Mouse (Mus musculus): ENCODE measurements at regions not wholly inside any gene's neighbourhood (a gene's known extent, or its start where the extent isn't known, plus 50 kb on each side); places are given as distances from the start of the nearest gene placed in this dataset.

DNA sequence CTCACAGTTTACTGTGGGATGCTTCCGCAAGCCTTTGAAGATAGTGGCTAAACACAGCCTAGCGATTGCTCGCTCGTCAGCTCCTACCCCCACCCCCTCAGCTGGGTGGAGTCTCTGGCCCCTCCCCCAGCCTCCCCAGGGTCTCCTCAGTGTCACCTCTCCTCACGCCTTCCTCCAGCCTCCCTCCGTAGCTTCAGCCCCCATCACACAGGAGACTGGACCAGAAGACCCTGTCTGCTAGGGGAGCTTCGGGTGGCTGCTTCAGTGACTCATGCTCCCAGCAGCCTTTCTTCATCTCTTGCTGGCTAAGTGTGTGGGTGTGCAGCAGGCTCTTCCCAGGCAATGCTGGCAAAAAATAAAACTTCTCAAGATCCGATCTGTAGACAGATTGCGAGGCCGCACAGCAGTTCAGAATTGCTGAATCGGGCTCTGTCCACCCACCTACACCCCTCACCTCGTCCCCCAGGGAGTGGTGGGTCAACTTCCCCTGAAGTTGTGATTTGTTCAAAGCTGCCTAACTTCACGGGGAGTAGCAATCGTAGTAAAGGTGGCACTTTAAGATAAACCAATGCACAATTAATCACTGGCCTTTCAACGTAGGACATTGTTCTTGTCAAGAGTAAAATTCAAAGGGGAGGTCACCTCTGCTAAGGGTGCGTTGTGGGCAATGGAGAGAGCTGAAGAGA lies 61.2 kb upstream of the Ankrd28 start:
- in situ Hi-C loops (cut with MboI, MseI), result no loop called here

DNA sequence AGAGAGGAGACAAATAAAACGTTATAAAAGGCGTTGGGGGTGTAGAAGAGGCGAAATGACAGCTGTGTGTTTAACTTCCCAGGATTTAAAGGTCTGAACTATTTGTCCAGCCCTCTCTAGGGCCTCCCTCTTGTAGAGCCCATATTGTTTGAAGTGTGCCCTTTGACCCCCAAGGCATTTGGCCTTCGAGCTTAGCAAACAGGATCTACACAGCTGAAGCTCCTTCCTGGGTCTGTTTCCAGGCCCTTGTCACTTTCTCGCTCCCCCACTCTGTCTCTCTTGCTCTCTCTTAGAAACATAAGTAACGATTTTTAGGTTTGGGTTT lies 61.7 kb upstream of the Ankrd28 start:
- in situ Hi-C loops (cut with MboI, MseI), result no loop called here

DNA sequence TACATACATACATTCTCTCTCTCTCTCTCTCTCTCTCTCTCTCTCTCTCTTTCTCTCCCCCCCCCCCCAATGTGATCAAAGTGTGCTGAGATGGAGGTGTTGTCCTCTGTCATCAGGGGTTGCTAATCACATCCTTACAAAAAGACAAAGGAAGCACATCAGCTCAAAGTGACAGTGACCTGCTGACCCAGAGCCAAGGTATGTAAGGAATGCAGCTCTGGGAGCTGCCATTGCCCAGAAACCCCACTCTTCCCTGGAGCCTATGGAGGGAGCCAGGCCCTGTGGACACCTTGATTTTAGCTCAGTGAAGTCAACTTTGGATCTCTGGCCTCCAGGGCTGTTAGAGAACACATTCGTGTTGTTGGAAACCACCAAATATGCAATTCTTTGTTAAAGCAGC lies 66.0 kb upstream of the Ankrd28 start:
- in situ Hi-C loops (cut with MboI, MseI), result no loop called here

DNA sequence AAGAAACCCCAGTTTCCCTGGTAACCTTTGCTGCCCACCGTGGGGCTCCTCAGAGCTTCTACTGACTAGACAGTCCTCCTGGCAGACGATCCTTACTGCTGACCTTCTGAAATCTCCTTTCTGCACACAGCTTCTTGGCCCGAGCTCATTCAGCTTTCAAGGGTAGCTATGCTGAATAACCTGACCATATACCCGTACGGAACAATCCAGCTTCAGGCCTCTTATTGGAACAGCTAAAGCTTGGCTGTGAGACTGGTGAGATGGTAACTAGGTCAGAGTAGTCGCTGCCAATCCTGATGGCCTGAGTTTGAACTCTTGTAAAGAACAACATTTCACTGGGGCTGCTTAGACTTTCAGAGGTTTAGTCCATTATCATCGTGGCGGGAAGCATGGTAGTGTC lies 69.1 kb upstream of the Ankrd28 start:
- in situ Hi-C loops (cut with MboI, MseI), result no loop called here

DNA sequence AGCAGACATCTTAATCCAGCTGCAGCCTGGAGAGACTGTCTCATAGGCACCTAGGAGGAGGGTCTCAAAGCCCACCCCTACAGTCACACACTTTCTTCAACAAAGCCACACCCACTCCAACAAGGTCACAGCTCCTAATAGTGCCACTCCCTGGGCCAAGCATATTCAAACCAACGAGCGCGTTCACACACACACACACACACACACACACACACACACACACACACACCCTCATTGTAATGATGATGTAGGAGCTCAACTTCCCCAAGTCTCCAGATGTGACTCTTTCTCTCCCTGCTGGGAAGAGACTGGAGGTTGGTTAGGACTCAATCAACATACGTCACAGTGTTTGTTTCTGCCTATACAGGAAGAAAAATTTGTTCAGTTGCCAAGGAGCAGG lies 69.5 kb upstream of the Ankrd28 start:
- in situ Hi-C loops (cut with MboI, MseI), result no loop called here

DNA sequence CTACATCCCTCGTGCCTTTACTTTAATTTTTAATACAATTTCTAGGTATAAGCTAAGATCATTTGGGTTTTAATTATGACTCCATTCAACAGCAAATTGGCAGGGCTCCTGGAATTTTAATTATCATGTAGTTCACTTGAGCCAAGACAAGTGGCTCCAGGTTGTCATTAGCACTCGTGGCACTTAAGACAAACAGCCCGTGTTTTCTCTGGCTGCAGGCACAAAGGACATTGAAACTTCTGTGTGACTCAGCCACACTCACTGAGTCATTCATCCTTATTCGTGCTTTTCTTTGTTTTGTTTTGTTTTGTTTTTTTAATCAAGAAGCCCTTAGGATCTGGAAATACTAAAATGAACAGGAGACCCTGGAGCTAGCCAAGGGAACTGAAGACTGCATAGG lies 71.5 kb upstream of the Ankrd28 start:
- in situ Hi-C loops (cut with MboI, MseI), result no loop called here

DNA sequence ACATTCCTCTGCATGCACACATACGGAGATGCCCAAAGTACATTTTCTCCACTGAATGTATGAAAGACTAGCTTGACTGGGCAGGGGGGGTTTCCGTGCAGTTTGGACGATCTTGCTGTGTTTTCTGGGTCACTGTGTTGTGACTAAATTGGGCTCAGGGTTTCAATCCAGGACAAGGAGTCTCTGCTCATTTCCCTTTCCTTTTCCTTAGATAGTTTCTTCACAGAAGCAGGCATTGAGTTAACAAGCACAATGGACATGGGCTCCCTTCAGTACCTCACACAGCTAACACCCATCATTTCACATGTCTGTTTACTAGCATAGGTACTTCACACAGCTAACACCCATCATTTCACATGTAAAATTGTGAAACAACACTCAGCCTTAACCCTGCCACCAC lies 73.2 kb upstream of the Ankrd28 start:
- in situ Hi-C loops (cut with MboI, MseI), result no loop called here

DNA sequence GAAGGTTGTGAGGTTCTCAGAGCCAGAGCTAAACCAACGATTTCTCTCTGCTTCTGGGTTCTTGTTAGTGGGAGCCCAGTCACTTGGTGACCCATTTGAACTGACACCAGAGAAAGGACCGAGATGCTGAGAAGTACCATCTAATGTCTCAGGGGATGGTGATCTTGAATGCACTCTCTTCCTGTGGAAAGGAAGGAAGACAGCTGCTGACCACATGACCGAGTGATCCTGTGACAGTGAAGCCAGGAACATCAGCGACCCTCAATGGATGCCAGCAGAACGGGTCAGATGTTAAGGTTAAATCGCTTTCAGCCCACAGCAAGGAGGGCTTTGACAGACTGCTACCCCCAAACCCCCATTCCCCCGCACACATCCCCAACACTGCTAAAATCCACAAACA lies 78.1 kb upstream of the Ankrd28 start:
- in situ Hi-C loops (cut with MboI, MseI), result no loop called here

DNA sequence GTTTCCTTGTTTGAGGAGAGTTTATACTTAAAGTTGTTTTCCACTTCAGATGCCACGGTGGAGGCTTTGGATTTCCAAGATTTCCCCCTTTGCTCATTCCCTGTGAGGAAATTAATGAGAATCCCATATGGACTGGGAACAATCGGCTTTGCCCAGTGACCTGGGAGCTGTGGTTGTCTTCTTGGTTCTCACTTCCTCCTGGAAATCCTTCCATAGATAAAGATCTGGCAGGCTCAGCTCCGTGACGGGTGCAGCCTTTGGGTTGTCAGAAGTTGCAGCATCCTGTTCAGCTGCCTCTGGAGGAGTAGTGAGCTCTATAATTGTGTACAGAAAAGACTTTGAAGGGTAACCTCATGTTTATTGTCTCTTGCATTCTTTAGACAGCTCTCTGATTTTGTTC lies 78.8 kb upstream of the Ankrd28 start:
- in situ Hi-C loops (cut with MboI, MseI), result no loop called here

DNA sequence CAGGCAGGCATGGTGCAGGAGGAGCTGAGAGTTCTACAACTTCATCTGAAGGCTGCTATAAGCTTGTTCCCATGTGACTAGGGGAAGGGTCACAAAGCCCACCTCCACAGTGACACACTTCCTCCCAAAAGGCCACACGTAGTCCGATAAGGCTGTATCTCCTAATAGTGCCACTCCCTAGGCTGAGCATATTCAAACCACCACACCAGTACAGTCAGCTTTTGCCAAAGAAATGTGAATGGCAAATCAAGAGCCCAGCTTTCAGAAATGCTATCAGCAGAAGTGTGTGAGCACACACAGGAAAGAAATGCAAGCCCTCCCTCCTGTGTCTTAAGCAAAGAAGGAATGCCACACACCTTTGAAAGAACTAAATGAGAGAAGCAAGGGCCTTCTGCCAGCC lies 80.4 kb upstream of the Ankrd28 start:
- in situ Hi-C loops (cut with MboI, MseI), result no loop called here

DNA sequence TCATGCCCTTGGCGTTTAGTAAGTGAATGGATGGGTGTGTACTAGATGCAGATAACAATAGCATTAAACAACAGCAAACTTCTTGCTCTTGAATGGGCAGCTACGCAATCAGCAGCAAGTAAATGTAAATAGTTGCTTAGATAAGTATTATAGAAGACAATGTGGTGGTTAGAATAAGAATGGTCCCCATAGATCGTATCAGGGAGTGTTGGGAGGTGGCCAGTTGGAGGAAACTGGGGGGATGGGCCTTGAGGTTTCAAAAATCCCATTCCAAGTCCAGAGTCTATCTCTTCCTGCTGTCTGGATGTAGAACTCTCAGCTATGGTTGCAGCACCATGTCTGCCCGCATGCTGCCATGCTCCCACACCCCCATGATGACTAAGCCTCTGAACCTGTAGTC lies 88.0 kb upstream of the Ankrd28 start:
- in situ Hi-C loops (cut with MboI, MseI), result no loop called here

DNA sequence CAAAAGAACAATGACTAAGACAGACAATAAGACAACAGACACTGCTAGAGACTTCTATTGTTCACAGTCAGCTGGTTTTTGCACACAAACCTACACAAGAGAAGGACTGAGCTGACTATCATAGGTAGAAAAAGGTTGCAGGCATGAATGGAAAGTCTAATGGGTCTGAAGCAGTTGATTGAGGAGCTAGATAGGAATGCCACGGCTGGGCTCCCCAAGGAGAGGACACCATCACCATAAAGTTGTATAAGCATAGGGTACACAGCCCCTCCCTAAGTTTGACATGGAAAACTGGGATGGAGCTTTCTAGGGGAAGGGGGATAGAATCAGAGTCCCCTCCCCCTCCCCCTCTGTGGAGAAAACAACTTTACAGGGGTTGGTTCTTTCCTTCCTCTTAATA lies 88.5 kb upstream of the Ankrd28 start:
- in situ Hi-C loops (cut with MboI, MseI), result no loop called here

DNA sequence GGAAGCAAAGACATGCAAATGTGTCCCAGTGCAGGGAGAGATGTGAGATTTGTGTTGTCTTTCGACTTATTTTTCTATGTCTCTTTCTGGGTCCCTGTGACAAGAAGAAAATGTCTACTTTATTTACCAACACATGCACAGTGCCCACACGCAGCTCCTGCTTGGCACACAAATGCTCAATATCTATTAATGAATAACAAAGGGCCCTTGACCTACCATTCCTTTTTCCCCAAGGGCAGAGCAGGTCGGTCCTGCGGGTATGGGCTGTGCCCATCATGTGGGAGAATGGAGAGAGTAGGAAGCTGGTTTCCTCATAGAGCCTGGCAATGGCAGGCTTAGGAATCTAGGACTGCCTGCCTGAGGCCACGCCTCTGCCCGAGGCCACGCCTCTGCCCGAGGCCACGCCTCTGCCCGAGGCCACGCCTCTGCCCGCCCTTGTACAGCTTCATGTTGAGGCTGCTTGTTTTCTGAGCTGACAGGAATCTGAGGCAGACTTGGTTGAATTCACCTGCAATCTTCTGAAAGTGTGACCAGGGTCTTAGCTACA lies 98.8 kb upstream of the Ankrd28 start:
- in situ Hi-C loops (cut with MboI, MseI), result no loop called here

DNA sequence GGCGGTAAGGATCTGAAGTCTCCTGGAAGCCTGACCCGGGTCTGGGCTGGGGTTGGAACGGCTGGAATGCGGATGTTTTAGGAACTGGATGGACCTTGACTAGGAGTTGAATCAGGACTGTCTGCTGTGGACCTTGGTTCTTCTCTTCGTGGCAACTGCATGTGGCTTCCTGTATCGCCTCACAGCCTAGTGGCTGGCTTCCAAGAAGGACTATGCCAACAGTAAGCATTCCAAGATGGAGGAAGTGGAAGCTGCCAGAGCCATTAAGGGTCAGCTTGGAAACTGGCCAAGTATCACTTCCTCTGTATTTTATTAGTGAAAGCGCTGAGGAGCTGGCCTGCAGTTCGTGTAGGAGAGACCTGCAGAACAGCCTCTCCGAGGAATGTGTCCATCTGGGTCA lies 98.4 kb upstream of the Galnt15 start:
- in situ Hi-C loops (cut with MboI, MseI), result no loop called here

DNA sequence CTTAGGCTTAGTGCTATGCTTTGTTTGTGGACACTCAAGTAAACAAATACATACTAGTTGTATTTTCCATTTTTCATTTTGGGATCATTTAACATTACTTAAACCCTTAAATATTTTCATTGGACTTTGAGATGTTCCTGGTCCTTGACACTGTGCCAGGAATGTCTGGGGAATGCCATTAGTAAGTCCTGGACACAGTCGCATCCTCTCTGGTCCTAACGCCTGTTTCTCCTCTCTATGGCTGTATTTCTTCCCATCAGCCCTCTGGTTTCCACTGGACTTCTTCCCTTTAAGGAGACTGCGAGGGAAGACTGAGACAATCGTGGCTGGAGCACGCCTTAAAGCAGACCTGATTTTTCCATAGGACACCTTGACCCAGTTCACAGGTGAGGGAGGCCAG lies 96.8 kb upstream of the Galnt15 start:
- in situ Hi-C loops (cut with MboI, MseI), result no loop called here

DNA sequence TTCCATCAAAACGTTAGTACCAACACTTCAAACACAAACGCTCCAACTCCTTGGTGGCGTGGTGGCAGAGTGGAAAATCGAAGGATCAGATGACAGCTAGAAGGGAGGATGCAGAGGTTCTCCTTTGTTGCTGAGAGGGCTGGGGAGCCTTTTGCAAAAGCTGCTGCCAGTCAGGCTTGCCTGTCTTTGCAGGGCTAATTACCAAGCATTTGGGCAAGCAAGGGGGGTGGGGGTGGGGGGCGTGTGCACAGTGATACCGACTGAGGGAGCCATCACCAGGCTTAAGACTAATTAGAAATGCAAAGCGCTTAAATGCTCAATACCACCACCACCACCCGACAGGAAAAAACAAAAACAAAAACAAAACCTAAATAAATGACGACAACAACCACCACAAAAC lies 95.3 kb upstream of the Galnt15 start:
- in situ Hi-C loops (cut with MboI, MseI), result no loop called here

DNA sequence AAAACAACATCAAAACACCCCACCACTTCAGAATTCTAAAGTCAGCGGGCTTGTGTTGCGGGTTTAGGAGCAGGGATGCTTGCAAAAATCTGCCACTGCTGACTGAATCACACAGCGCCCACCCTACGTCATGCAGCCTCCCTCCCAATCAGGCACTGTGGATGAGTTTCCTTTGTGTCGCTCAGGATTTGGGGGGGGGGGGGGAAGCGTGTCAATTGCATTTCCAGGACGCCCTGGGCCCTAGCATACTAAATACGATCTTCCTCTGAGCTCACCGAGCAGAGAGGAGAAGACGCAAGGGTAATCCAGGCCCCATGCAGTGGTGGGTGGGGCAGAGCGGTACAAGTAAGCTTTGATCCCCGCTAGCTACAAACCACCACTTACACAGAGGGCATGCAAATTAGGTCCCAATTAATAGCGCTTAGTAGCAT lies 94.9 kb upstream of the Galnt15 start:
- in situ Hi-C loops (cut with MboI, MseI), result no loop called here

DNA sequence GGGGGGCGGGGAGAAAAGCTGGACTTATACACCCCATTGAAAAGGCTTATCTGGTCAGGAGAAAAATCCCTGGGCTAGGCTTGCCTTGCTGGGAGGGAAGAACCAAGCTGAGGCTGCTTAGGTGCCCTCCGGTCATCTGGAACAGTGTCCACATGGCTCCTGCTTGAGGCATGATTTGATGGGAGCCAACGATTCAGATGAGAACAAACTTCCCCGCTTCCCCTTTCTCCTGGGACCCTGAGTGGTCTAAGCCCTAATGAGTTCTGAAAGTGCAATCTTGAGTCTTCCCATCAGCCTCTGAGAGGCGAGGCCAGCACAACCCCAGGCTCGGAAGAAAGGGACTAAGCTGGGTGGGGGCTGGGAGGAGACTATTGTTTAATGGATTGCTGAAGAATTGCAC lies 94.5 kb upstream of the Galnt15 start:
- in situ Hi-C loops (cut with MboI, MseI), result no loop called here

DNA sequence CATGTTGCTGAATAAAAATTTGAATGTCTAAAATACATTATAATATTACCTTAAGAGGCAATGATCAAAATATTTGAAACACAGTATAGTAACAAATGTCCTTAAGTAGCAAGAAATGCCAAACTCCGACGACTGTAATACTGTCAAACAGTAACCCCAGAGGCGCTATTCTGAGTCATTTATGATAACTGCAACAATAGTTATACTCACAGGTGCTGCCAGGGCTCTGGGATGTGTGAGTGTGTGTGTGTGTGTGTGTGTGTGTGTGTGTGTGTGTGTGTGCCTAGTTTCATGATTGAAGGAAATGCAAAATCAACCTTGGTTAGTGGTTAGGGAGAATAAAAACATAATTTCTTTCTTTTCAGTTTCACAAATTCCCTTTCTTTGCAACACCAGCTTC lies 94.0 kb upstream of the Galnt15 start:
- in situ Hi-C loops (cut with MboI, MseI), result loop anchor here (5.0 kb wide), 2 partner anchors 142 to 287 kb away; no protein-coding TSS in a partner anchor

DNA sequence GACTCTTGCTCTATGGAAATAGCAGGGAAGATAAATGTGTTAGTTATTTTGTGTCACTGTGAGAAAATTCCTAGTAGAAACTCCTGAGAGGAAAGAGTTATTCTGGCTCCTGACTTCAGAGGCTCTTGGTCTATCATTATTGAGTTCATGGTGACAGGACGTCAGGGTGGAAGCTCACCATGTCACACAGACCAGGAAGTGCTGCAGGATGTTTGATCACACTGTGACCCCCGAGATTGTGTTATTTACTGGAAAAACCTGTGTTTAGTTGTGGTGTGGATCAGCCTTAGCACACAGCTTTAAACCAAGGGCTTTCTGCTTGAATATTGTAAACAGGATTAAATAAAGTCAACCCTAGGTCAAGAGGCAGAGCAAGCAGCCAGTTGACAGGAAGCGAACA lies 93.4 kb upstream of the Galnt15 start:
- in situ Hi-C loops (cut with MboI, MseI), result loop anchor here (5.0 kb wide), 2 partner anchors 143 to 288 kb away; no protein-coding TSS in a partner anchor

DNA sequence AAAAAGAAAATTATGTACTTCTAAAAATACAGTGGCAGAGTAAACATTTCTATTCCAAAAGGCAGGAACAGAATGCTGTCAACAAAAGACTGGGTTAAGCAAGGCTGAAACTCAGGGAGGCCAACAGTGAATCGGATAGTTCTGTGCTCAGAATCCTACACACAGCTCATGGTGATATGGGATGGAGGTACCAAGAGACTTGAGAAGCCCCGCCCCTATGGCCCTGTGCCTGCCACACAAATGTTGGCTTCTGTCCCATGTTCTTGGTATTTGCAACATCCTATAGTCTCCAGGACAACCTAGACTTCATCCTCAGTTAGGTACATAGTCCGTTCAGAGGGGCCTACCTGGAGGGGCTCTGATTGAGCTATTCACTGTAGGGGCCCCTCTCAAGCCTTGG lies 92.2 kb upstream of the Galnt15 start:
- in situ Hi-C loops (cut with MboI, MseI), result loop anchor here (5.0 kb wide), 2 partner anchors 144 to 289 kb away; no protein-coding TSS in a partner anchor

DNA sequence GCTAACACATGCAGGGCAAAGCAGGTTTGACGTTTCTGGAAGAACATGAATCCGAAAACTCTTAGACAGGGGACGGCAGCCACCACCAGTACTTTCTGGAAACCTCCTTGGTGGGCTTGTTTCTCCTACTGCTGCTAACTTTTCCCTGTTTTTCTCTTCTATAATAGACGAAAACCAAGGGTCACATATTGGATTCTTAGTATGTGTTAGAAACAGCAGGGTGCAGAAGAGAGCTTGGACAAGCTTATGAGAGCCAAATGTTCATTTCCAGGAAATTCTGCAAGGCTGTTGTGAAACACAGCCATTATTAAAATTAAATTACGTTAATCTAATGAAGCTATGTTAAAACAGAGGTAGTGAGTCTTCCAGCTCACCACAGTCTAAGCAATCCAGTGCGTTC lies 87.9 kb upstream of the Galnt15 start:
- in situ Hi-C loops (cut with MboI, MseI), result no loop called here

DNA sequence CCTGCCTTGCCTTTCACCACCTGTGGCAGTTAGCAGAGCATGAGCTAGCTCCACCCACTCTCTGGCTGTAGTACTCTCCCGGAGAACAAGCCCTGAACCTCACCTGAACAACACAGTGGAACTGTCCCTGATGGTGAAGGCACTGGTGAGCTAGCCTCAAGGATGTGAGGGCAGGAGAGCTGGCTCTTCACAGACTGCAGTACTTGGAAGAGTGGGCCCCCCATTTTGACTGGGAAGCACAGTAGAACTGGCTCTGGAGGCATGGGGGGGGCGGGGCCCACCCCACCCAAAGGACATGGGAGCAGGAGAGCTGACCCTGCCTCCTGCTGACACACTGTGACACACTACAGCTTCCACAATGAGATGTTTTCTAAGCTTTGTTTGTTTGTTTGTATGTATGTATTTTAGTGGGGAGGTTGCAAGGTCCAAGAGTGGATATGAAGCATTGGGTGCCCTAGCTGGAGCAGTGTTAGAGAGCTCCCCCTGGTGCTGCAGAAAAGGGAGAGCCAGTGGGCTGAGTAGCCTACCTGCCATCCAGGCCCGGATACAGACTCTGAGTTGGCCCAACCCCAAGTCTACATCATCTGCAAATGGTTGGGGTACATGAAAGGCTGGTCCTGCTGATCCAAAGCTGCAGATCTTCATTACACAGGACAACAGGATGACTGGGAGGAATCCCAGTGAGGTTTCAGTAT lies 86.4 kb upstream of the Galnt15 start:
- in situ Hi-C loops (cut with MboI, MseI), result no loop called here

Data from T-helper 1 cell (primary cell).